Comparison of ENCODE assay signal across 8 mouse cellular contexts in the genomic region with DNA sequence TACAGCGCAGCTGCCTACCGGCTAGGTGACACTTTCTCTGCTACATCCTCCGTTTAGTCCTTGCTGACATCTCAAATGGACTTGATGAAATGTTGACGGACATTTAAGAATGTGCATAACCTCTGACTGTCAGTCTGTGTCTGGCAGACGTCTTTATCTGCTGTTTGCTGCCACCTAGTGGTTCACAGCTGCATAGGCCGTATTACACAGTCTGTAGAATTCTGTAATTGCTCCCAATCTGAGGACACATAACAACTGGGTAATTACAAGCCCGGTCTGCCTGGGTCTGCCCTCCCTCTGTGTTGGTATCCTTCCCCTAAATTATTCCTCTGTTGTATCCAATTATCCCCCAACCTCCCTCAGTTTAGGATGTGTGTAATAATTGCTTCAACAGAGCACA. TPM values are rescaled to one million over a fixed set of nuclear protein-coding genes. Genes with fewer than 3 reads are reported as not detected.
A peak's percentile ranks its signal among the peaks of the same experiment; 100 is the strongest.
DNase-seq lines count a peak whose midpoint lies in the region; ATAC-seq and TF ChIP-seq lines count a peak whose summit lies in the region.
"Had no signal": no experiment of that assay in that cellular context is flagged by ENCODE, and none has a peak within 500 bp of the region (broad histone marks: within the 10 kb centered on the region; RNA-seq: fewer than 3 reads in every experiment).

No protein-coding gene starts in this region.

- peak; percentile 88 for TF ChIP-seq CTCF in brain, embryonic 14.5 days (IDR thresholded peaks at IDR 0.05; ENCODE audit: borderline replicate concordance, extremely low read depth, insufficient read depth, insufficient read length)
- TF ChIP-seq CTCF in layer of hippocampus, adult 2 months (conservative IDR thresholded peaks at IDR 0.05), result peak; percentile 99

- peak; percentile 78 to 80 for ATAC-seq in hematopoietic stem cell, adult 5-6 weeks (replicated peaks in 1 of 2; ENCODE audit: insufficient read depth in 1 of 2, low FRiP score in 2 of 2, low TSS enrichment in 1 of 2, low read depth in 1 of 2, poor library complexity in 2 of 2, severe bottlenecking in 2 of 2)

- H3K27ac ChIP-seq in forebrain, embryonic 10.5 days, result no peak overlapping the region
- H3K27ac ChIP-seq in layer of hippocampus, adult 2 months, result no peak overlapping the region

- TF ChIP-seq POLR2A in brain, embryonic 14.5 days (IDR thresholded peaks at IDR 0.05; ENCODE audit: borderline replicate concordance, extremely low read depth, insufficient read depth, insufficient read length, poor library complexity, severe bottlenecking), result no peak

- no peaks in the 10 kb centered on the region for H3K27me3 ChIP-seq in forebrain, embryonic 10.5 days (ENCODE audit: poor library complexity, severe bottlenecking)

- WGBS in forebrain, embryonic 10.5 days, result 12% methylated on average over 7 of the region's 7 CpGs

- DNase-seq in MN1 (ENCODE audit: low spot score), result peak; percentile 80
- DNase-seq in brain, embryonic 14.5 days (ENCODE audit: low read depth), result peak; percentile 85
- DNase-seq in forebrain, embryonic 10.5 days (ENCODE audit: extremely low spot score, low spot score), result peak; percentile 63
- peak; percentile 67 to 74 for DNase-seq in layer of hippocampus, adult 2 months (ENCODE audit: low spot score in 2 of 2)
- peak; percentile 75 for DNase-seq in lung, postnatal 36 days
- DNase-seq in right cerebral cortex, adult 2 months (ENCODE audit: low spot score in 2 of 2), result peak; percentile 81 to 82

- peaks cover 9% of the 10 kb centered on the region; the same call in 1 of the 2 replicates for H3K4me1 ChIP-seq in forebrain, embryonic 10.5 days

- no peaks in the 10 kb centered on the region for H3K9me3 ChIP-seq in forebrain, embryonic 10.5 days

- no peaks in the 10 kb centered on the region for H3K36me3 ChIP-seq in forebrain, embryonic 10.5 days (replicated peaks)

- no peak overlapping the region for H3K4me3 ChIP-seq in forebrain, embryonic 10.5 days
- H3K4me3 ChIP-seq in layer of hippocampus, adult 2 months, result no peak overlapping the region

RNA-seq across cellular contexts. Expression of a gene that starts 31.0 kb away (rescaled TPM):
- not detected in 2 replicates for polyA plus RNA-seq in brain, embryonic 14.5 days (2012; rRNA removed)
- polyA plus RNA-seq in forebrain, embryonic 10.5 days (2016; fragmentation: Nextera tagmentation; extraction: Ambion mirVana), result not detected in 2 replicates
- not detected in 2 replicates for total RNA-seq in hematopoietic stem cell, adult 5-6 weeks (2017)
- total RNA-seq in layer of hippocampus, adult 2 months (2021), result not detected
- polyA plus RNA-seq: liver, embryonic 16.5 days had no signal
